Mouse (Mus musculus) heart, embryonic 15.5 days (tissue): ENCODE measurements at regions not wholly inside any gene's neighbourhood (a gene's known extent, or its start where the extent isn't known, plus 50 kb on each side); places are given as distances from the start of the nearest gene placed in this dataset.
A peak's percentile ranks its signal among the peaks of the same experiment; 100 is the strongest.
"Not testable (repeated sequence)": the region's sequence is repeated elsewhere in the genome, so short reads cannot be mapped to it uniquely, and the experiment has no call there.

Experiments
- ATAC-seq: fragments of 200-750 bp; cut with Nextera tagmentation; replicated peaks from 2 replicates; pipeline ENCODE4 v1.8.0; 2017; ENCODE audit warnings: low read depth, moderate TSS enrichment; ENCODE audit not compliant: insufficient number of reproducible peaks, insufficient read depth, low FRiP score
- H3K27ac ChIP-seq: fragments of 300-500 bp; sonication (generic); 2 replicates; pipeline ENCODE4 v1.5.1; 2015; ENCODE audit warnings: mild to moderate bottlenecking, inconsistent platforms
- H3K27me3 ChIP-seq: fragments of 300-500 bp; sonication (generic); 2 replicates; pipeline ENCODE4 v1.6.1; 2015; ENCODE audit warnings: inconsistent platforms
- H3K36me3 ChIP-seq: fragments of 300-500 bp; sonication (generic); 2 replicates; pipeline ENCODE4 v1.6.1; 2015; ENCODE audit warnings: mild to moderate bottlenecking, inconsistent platforms
- H3K4me1 ChIP-seq: fragments of 300-500 bp; sonication (generic); replicated peaks from 2 replicates; pipeline ENCODE4 v1.6.1; 2015; ENCODE audit warnings: inconsistent platforms
- H3K4me2 ChIP-seq: fragments of 300-500 bp; sonication (generic); 2 replicates; pipeline ENCODE4 v1.6.1; 2015; ENCODE audit warnings: inconsistent platforms, mild to moderate bottlenecking, moderate library complexity
- H3K4me3 ChIP-seq: fragments of 300-500 bp; sonication (generic); 2 replicates; pipeline ENCODE4 v1.5.1; 2015; ENCODE audit warnings: mild to moderate bottlenecking, inconsistent platforms
- H3K9ac ChIP-seq: fragments of 300-500 bp; sonication (generic); 2 replicates; pipeline ENCODE4 v1.6.1; 2015; ENCODE audit warnings: mild to moderate bottlenecking, inconsistent platforms
- H3K9me3 ChIP-seq: fragments of 300-500 bp; sonication (generic); replicated peaks from 2 replicates; pipeline ENCODE4 v1.6.1; 2016; ENCODE audit warnings: inconsistent platforms
- WGBS: fragments of 180-500 bp; shearing (Covaris S2); methylation state at CpG from one replicate; pipeline ENCODE4 v1.1.7; 2015; ENCODE audit warnings: mixed read lengths; 5-methylcytosine and 5-hydroxymethylcytosine counted together

GRCm38 (mm10) chr2:135525779-135526178 lies 133.0 kb upstream of the Plcb4 start:
- Histone ChIP-seq H3K4me3 (no peak overlapping the region), H3K4me1 (no peaks in the 10 kb centered on the region), H3K9ac (no peak overlapping the region), H3K4me2 (no peak overlapping the region), H3K27ac (no peak overlapping the region), H3K27me3 (no peaks in the 10 kb centered on the region), H3K9me3 (no peaks in the 10 kb centered on the region), H3K36me3 (no peaks in the 10 kb centered on the region)
- WGBS = 94% methylated on average over 1 of the region's 1 CpGs
- ATAC-seq = no peak

GRCm38 (mm10) chr2:135529619-135530018 lies 129.2 kb upstream of the Plcb4 start:
- Histone ChIP-seq H3K9me3 (no peaks in the 10 kb centered on the region), H3K27ac (no peak overlapping the region), H3K4me1 (no peaks in the 10 kb centered on the region), H3K27me3 (no peaks in the 10 kb centered on the region), H3K4me3 (no peak overlapping the region), H3K9ac (no peak overlapping the region), H3K4me2 (no peak overlapping the region), H3K36me3 (no peaks in the 10 kb centered on the region)
- 69% methylated on average over 3 of the region's 3 CpGs for WGBS
- no peak for ATAC-seq

GRCm38 (mm10) chr2:135536303-135536871 lies 122.4 kb upstream of the Plcb4 start:
- peak overlapping the region; percentile 89 for H3K27ac ChIP-seq
- peaks cover 19% of the 10 kb centered on the region for H3K4me1 ChIP-seq
- H3K27me3 ChIP-seq = no peaks in the 10 kb centered on the region
- peak; percentile 77 for ATAC-seq
- no peak overlapping the region; the same call in 1 of the 2 replicates for H3K9ac ChIP-seq
- H3K4me3 ChIP-seq = peak overlapping the region; percentile 27
- H3K9me3 ChIP-seq = no peaks in the 10 kb centered on the region
- WGBS = 10% methylated on average over 11 of the region's 11 CpGs
- peak overlapping the region; percentile 50 for H3K4me2 ChIP-seq
- H3K36me3 ChIP-seq = no peaks in the 10 kb centered on the region

DNA sequence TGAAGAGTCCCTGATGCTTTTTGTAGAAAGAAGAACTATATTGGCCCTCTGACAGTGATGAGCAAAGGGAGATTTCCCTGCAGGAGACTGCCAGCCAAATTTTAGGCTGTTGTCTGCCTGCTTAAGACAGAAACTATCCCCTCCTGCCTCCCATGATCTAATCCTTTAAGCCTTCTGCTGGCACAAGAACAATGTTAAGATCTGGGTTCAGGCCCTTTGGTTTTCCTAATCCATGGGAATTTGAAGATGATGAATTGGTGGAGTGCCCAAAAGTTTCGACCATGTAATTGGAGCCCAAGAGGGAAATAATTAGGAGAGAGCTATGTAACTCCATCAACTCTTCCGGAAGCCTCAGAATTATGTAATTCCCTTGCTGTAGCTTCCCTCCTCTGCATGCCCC lies 120.8 kb upstream of the Plcb4 start:
- 74% methylated on average over 2 of the region's 2 CpGs for WGBS

DNA sequence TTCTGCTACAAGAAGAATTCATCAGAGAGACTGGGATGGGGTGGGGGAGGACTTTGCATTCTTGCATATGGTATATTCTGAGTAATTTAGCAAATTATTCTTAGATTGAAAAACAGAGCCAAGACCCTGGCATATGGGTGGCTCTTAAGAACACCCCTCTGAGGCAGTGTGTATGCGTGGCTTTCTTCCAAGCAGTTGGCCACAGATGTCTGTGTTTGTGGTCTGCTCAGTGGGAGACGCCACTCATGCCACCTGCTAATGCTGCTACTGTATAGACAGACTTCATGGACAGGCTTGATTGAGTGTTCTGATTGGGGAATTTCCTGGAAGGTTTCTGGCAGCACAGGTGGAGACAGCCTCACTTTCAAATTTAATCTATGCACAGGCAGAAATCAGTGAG lies 117.8 kb upstream of the Plcb4 start:
- H3K36me3 ChIP-seq = no peaks in the 10 kb centered on the region
- H3K9ac ChIP-seq = no peak overlapping the region
- 75% methylated on average over 2 of the region's 2 CpGs for WGBS
- no peaks in the 10 kb centered on the region for H3K27me3 ChIP-seq
- no peak overlapping the region for H3K4me3 ChIP-seq
- peaks cover 19% of the 10 kb centered on the region for H3K4me1 ChIP-seq
- H3K4me2 ChIP-seq = no peak overlapping the region
- ATAC-seq = no peak
- no peak overlapping the region for H3K27ac ChIP-seq
- no peaks in the 10 kb centered on the region for H3K9me3 ChIP-seq

More for the DNA sequence above, 120.8 kb upstream of the Plcb4 start:
- peaks cover 19% of the 10 kb centered on the region for H3K4me1 ChIP-seq
- peak overlapping the region; percentile 89 for H3K27ac ChIP-seq
- no peaks in the 10 kb centered on the region for H3K9me3 ChIP-seq
- H3K4me3 ChIP-seq = no peak overlapping the region
- no peak overlapping the region for H3K9ac ChIP-seq
- ATAC-seq = no peak
- H3K36me3 ChIP-seq = no peaks in the 10 kb centered on the region
- no peaks in the 10 kb centered on the region for H3K27me3 ChIP-seq
- no peak overlapping the region for H3K4me2 ChIP-seq

GRCm38 (mm10) chr2:135541930-135542329 lies 116.9 kb upstream of the Plcb4 start:
- no peak for ATAC-seq
- Histone ChIP-seq H3K4me1 (peaks cover 11% of the 10 kb centered on the region), H3K27me3 (no peaks in the 10 kb centered on the region), H3K36me3 (no peaks in the 10 kb centered on the region), H3K4me2 (no peak overlapping the region), H3K4me3 (no peak overlapping the region), H3K9me3 (no peaks in the 10 kb centered on the region), H3K9ac (no peak overlapping the region), H3K27ac (no peak overlapping the region)

- Histone ChIP-seq H3K27me3 (no peaks in the 10 kb centered on the region), H3K4me2 (no peak overlapping the region), H3K27ac (no peak overlapping the region), H3K9ac (no peak overlapping the region), H3K4me1 (no peaks in the 10 kb centered on the region), H3K36me3 (no peaks in the 10 kb centered on the region), H3K9me3 (no peaks in the 10 kb centered on the region), H3K4me3 (no peak overlapping the region)
- ATAC-seq = no peak
Measured at GRCm38 (mm10) chr2:135544882-135545281, 113.9 kb upstream of the Plcb4 start.

GRCm38 (mm10) chr2:135547966-135548365 lies 110.8 kb upstream of the Plcb4 start:
- no peaks in the 10 kb centered on the region for H3K36me3 ChIP-seq
- no peak overlapping the region for H3K9ac ChIP-seq
- no peaks in the 10 kb centered on the region for H3K9me3 ChIP-seq
- no peaks in the 10 kb centered on the region for H3K4me1 ChIP-seq
- no peak overlapping the region for H3K27ac ChIP-seq
- H3K4me2 ChIP-seq = no peak overlapping the region
- H3K4me3 ChIP-seq = no peak overlapping the region
- WGBS = 85% methylated on average over 3 of the region's 3 CpGs
- no peak for ATAC-seq
- H3K27me3 ChIP-seq = no peaks in the 10 kb centered on the region

DNA sequence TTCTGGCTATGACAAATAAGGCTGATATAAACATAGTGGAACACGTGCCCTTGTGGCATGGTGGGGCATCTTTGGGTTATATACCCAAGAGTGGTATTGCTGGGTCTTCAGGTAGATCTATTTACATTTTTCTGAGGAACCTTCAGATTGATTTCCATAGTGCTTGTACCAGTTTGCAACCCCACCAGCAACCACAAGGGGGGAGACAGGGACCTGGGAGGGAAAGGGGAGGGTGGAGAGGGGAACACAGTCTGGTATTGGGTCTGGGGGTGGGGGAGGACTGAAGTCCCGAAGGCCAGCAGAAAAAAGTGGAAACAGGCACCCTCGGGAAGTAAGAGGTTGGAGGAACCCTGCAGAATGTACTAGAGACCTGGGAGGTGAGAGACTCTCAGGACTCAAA lies 105.8 kb upstream of the Plcb4 start:
- Histone ChIP-seq H3K4me1 (no peaks in the 10 kb centered on the region), H3K9me3 (no peaks in the 10 kb centered on the region), H3K9ac (no peak overlapping the region), H3K4me2 (no peak overlapping the region), H3K27me3 (no peaks in the 10 kb centered on the region), H3K27ac (no peak overlapping the region), H3K36me3 (no peaks in the 10 kb centered on the region), H3K4me3 (no peak overlapping the region)
- no peak for ATAC-seq
- WGBS = 42% methylated on average over 3 of the region's 3 CpGs

DNA sequence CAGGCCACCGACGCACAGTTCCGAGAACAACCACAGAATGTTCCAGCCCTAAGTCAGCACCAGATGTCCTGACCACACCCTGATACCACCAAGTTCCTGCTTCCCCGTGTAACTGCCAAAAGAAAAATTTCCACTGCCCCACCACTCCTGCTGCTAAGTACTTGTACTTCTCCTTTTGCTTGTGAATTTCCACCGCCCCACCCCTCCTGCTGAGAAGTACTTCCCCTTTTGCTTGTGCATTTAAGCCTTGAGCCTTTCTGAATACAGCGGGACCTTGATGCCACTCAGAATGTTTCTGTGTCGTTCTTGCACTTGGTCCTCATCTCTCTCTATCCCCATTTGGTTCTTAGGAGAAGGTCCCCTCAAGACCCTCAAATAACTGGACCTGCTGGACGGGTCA lies 100.8 kb upstream of the Plcb4 start:
- ATAC-seq, H3K27ac ChIP-seq, H3K36me3 ChIP-seq, H3K9ac ChIP-seq, H3K27me3 ChIP-seq, H3K4me3 ChIP-seq, H3K4me2 ChIP-seq, H3K4me1 ChIP-seq, H3K9me3 ChIP-seq: not testable (repeated sequence)
- 86% methylated on average over 8 of the region's 8 CpGs for WGBS

DNA sequence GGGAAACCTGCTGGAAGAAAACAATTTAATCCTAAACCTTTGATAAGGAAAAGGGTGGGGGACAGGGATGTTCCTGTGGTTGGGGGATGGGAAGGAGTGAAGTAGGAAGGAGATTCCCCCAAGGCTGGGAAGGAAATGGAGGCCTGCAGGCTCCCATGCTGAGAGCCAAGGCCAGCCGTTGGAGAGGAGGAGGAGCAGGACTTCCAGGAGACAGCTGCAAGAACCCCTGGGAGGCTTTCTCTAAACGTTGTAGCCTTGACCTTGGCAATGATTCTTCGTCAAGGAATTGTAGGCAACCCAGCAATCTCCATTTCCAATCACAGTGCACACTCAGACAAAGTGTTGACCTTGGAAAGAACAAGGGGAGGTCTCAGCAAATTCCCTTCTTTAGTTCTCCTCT lies 99.5 kb upstream of the Plcb4 start:
- 0 out of 2 replicates have a peak overlapping the region, but pooled peaks have one; percentile 13 for H3K27ac ChIP-seq

DNA sequence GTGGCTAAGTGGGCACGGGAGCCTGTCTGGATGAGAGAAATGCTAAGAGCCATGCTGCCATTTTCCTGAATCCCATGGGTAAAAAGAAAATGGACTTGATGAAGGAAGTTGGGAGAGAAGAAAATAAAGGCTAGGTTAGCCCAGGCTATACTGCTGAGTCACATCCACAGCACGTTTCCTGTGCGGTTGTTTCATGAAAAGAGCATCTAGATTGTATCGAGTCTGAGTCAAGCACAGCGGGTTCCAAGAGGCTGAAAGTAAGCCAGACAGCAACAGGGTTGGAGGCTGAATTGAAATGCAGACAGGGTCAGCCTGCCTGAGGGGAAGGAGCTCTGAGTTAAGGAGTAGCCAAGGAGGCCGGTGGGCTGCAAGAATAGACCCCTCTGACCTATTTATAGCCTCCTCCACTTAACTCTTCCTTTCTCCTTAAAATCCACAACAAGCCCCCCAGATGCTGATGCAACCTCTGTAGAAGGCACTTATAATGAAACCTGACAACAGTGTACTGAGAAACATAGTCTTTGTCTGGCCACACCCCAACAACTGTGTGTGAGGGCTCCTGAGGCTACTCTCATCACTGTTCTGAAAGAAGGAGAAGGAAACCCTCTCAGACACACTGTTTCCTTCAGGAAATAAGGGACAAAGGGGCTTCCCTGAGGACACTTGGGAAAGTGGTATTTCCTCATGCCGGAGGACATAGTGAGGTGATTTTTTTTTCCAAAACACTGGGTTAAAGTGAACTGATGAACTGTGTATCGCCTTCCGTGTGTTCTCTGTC lies 98.7 kb upstream of the Plcb4 start:
- ATAC-seq = no peak
- Histone ChIP-seq H3K27me3 (no peaks in the 10 kb centered on the region), H3K9me3 (0 out of 2 replicates have a peak, but pooled peaks cover 4% of the 10 kb centered on the region), H3K4me1 (0 out of 2 replicates have a peak, but pooled peaks cover 4% of the 10 kb centered on the region), H3K4me3 (no peak overlapping the region), H3K9ac (no peak overlapping the region), H3K36me3 (no peaks in the 10 kb centered on the region), H3K27ac (0 out of 2 replicates have a peak overlapping the region, but pooled peaks have one; percentile 35), H3K4me2 (no peak overlapping the region)
- 78% methylated on average over 9 of the region's 9 CpGs for WGBS

More for the DNA sequence above, 99.5 kb upstream of the Plcb4 start:
- H3K27me3 ChIP-seq = no peaks in the 10 kb centered on the region
- H3K9ac ChIP-seq = no peak overlapping the region
- H3K9me3 ChIP-seq = 0 out of 2 replicates have a peak, but pooled peaks cover 4% of the 10 kb centered on the region
- no peak overlapping the region for H3K4me2 ChIP-seq
- no peak for ATAC-seq
- H3K36me3 ChIP-seq = no peaks in the 10 kb centered on the region
- H3K4me1 ChIP-seq = 0 out of 2 replicates have a peak, but pooled peaks cover 4% of the 10 kb centered on the region
- no peak overlapping the region for H3K4me3 ChIP-seq
- 50% methylated on average over 3 of the region's 3 CpGs for WGBS
